Mouse (Mus musculus) spleen, postnatal 36 days (tissue): ENCODE data around the gene Zfp958.
"Not testable (repeated sequence)": the region's sequence is repeated elsewhere in the genome, so short reads cannot be mapped to it uniquely, and the experiment has no call there.

ENCODE experiments used
- DNase-seq, 2 experiments: peaks; one replicate each; pipeline ENCODE4 v3.0.0; 2022; ENCODE audit warnings: low spot score in 2 of 2, mixed read lengths in 1 of 2

The Zfp958 gene

GRCm38 (mm10) chr8:4612932-4613853 lies at the start of gene Zfp958:
Gene Zfp958 (plus strand): TSS chr8:4613167.
- DNase-seq: peak; percentile 95 to 97

DNA sequence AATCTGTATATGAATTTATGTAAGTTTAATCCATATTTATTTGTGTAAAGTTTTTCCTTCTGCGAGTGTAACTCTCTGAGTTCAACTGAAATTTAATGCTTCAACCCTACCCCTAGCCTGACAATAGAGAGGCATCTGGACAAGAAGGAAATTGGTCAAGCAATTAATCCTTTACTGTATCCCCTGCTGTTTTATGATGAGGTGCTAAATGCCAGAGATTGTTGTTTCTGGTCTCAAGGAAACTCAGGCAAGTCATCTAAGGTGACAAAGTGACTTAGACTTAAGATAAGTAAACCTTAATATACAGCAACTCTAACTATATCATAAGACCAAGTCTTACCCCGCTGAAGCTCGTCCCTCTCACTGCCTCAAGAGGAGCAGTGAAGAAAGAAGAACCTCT lies 31.0 kb upstream of the Zfp958 start:
- no peak for DNase-seq

GRCm38 (mm10) chr8:4582754-4583178 lies 30.2 kb upstream of the Zfp958 start:
- DNase-seq: no peak

- no peak for DNase-seq
These were observed 28.3 kb upstream of the Zfp958 start for GRCm38 (mm10) chr8:4584660-4585059.

DNA sequence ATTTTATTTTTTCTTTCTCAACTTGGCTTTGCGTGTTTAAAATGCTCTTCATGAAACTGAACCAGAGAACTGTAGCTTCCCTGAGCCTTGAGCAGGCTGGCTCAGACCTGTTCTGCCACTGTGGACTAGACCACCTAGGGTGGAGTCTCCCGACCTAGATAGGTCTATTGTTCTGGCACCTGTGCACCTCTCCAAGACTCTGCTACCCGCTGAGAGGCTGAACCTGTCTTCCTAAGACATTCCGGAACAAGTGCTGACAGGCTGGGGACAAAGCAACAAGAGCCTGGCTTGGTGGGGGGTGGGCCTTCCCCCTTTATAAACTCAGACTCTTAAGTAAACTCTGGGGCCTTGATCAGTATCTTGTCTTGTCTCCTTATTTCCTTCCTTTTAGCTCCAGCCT lies 26.6 kb upstream of the Zfp958 start:
- DNase-seq: no peak

GRCm38 (mm10) chr8:4588165-4589000 lies 24.6 kb upstream of the Zfp958 start:
- DNase-seq: peak in 1 of 2 experiments; percentile 4

GRCm38 (mm10) chr8:4608896-4609295 lies 4.1 kb upstream of the Zfp958 start:
- no peak for DNase-seq

GRCm38 (mm10) chr8:4611626-4612175 lies 1.3 kb upstream of the Zfp958 start:
- not testable (repeated sequence) for DNase-seq

GRCm38 (mm10) chr8:4627349-4627748 lies 14.4 kb downstream of the Zfp958 start:
- DNase-seq: no peak

DNA sequence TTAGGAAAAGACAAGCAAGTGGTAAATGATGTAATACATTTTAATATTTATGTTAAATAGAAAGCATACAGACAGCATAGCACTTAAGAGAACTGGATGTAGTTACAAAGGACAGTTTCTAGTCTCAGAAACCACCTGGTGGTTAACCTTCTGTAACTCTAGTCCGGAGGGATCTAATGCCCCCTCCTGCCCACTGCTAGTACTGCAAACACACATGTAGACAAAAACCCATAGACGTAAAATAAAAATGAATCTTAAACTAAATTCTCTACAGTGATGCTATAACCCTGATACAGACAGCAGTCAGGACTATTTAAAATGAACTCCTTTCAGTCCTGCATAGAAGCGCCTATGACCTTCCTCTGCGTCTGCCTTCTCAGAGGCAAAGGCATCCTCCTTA lies 24.1 kb downstream of the Zfp958 start:
- no peak for DNase-seq

DNA sequence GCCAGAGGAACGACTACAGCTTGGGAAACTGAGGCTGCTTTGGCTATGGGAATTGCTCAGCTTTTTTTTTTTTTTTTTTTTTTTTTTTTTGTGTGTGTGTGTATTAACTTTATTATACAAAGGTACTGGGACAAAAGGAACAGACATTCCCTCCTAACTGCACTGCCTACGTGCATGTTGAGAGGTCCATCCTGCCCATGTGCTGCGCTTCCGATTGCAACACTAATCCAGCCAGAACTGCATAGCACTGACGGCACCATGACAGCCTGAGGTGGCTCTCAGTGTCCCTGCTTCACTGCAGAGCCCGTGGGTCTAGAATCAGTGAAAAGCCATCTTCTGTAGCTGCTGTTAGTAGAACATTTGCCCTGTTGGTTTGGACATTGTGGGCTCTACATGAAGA lies 30.0 kb downstream of the Zfp958 start:
- not testable (repeated sequence) for DNase-seq

DNA sequence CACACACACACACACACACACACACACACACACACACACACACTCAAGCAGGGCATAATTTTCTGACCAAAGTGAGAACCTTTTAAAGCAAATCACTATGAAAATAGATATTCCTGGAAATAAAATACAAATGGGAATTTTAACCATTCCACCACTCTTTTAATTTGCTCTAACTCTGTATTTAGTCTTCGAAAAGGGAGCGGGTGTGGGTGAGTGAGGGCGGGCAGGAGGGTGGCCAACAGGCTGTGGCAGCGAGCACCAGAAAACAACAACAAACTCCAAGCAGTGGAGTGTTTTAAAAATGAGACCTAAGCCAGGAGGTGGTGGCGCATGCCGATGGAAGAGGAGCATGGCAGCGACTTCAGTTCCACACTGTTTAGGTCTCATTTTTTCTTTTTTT lies 43.6 kb downstream of the Zfp958 start:
- DNase-seq: peak in 1 of 2 experiments; percentile 32

GRCm38 (mm10) chr8:4675191-4676003 lies 62.4 kb downstream of the Zfp958 start:
- DNase-seq: no peak

DNA sequence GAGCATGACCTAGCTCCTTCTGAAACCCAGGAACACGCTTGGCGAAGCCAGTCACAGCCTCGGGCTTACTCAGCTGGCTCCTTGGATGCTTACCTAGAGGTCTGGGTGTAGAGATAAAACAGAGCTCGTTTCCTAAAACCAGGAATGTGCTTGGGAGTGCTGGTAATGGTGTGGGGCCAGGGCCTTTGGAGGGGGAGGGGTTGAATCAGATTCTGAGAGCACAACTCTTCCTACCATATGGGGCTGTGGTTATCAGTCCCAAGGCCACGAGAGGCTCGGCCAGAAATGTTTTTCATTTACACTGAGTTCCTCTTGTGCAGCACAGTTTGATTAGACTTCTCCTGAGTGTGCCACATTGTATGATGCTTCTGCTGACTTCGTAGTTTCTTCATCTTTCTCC lies 63.6 kb downstream of the Zfp958 start:
- peak in 1 of 2 experiments; percentile 4 for DNase-seq

GRCm38 (mm10) chr8:4677265-4678217 lies 64.6 kb downstream of the Zfp958 start:
- peak; percentile 98 for DNase-seq

- DNase-seq: peak; percentile 87 to 89
These were observed 65.4 kb downstream of the Zfp958 start for GRCm38 (mm10) chr8:4678218-4678907.

DNA sequence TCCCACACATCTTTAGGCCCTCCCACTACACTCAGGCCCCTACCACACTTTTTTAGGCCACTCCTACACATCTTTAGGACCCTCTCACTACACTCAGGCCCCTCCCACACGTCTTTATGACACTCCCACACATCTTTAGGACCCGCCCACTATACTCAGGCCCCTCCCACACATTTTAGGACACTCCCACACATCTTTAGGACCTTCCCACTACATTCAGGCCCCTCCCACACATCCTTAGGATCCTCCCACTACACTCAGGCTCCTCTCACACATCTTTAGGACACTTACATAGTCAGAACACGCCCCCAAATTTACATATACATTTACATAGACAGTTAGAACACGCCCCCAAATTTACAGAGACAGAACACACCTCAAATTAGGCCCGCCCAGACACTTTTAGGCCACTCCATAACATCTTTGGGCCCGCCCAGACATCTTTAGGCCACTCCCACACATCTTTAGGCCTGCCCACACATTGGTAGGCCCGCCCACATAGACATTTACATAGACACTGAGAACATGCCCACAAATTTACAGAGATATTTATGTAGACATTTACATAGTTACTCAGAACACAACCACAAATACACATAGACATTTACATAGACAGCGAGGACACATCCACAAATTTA lies 66.1 kb downstream of the Zfp958 start:
- peak; percentile 1 to 8 for DNase-seq

- no peak for DNase-seq
These were observed 66.8 kb downstream of the Zfp958 start for GRCm38 (mm10) chr8:4679796-4680195.
